Mouse (Mus musculus) G1E (cell line): ENCODE results near the gene Uxt.

ENCODE experiments used
- CTCF ChIP-seq: IDR thresholded peaks from 2 replicates; pipeline ENCODE4 v1.5.1; 2012; ENCODE audit warnings: low read depth, low read length, inconsistent platforms, mixed read lengths
- POLR2AphosphoS5 ChIP-seq: IDR thresholded peaks from 2 replicates; pipeline ENCODE4 v1.6.1; 2012; ENCODE audit warnings: low read depth, low read length, inconsistent platforms; ENCODE audit not compliant: insufficient replicate concordance
- TAL1 ChIP-seq: conservative IDR thresholded peaks from 2 replicates; pipeline ENCODE4 v1.6.1; 2012; ENCODE audit warnings: low read depth, low read length, inconsistent platforms, mixed read lengths

DNA sequence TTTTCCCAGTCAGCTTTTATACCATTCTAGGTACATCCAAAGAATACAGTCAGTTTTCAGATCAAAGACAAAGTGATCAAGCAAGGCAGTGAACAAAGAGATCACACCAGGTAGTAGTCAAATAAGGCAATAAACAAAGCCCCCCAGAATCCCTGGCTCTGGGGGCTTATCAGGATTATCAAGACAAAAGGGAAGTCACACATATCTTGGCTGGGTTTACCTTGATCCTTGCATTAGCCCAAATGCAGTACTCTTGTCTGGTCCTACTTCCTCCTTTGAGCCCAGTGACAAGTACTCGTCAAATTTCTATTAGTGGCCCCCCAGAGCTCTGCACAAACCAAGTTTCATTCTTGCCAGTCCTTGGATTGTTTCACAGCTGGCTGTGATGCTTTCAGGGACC is 19.1 kb upstream of the Uxt start:
- no peak for TF ChIP-seq CTCF
- TF ChIP-seq TAL1, result no peak
- no peak for TF ChIP-seq POLR2AphosphoS5
